Mouse (Mus musculus): ENCODE data around the gene Atxn2. TPM values are rescaled to one million over a fixed set of nuclear protein-coding genes. Genes with fewer than 3 reads are reported as not detected.

Gene Atxn2
- polyA plus RNA-seq, 1 experiment from 2014 or later: 66.8 TPM

DNA sequence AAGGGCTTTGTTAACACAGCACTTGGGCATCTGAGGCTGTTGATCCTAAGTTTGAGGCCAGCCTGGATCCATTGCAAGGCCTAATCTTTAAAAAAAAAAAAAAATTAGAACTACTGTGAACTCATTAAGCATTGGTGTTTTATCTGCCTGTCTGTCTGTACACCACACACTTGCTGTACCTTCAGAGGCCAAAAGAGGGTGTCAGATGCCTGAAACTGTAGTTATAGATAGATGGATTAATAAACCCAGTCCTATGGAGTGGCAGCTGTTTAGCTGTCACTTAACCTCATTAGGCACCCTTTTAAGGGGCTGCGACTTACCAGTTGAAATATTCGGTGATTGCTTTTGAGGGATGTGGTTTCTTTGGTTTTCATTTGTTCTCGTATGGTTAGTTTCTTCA is 84.7 kb downstream of the Atxn2 start:
- no peak for DNase-seq (ENCODE audit: low spot score, missing footprints)
- Histone ChIP-seq H3K36me3 (ENCODE audit: control insufficient read depth, insufficient read depth, low read length) (peaks cover 18% of the 10 kb centered on the region), H3K9ac (ENCODE audit: low read length) (no peak overlapping the region), H3K4me1 (ENCODE audit: control insufficient read depth, insufficient read depth, low read length) (no peaks in the 10 kb centered on the region), H3K27ac (ENCODE audit: low read depth, low read length) (no peak overlapping the region), H3K9me3 (ENCODE audit: control insufficient read depth, low read length) (no peaks in the 10 kb centered on the region), H3K27me3 (ENCODE audit: control insufficient read depth, insufficient read depth, low read length) (no peaks in the 10 kb centered on the region), H3K4me3 (ENCODE audit: low read depth, low read length) (no peak overlapping the region), H3K4me2 (no peak overlapping the region)
- 92% methylated on average over 3 of the region's 3 CpGs for WGBS
- no peak for ATAC-seq (ENCODE audit: low FRiP score)

DNA sequence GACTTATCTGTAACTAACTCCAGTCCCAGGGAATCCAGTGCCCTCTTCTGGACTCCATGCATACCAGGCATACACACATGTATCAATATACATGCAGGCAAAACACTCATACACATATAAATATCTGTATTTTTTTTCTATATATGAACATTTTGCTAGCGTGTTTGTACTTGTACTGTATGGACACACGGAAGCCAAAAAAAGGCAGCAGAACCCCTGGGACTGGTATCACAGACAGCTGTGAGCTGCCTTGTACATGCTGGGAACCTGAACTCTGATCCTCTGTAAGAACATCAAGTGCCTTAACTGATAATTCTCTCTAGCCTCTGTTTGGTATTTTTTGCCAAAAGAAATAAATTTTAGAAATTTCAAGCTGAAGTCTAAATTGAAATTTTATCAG is 87.3 kb downstream of the Atxn2 start:
- H3K9me3 ChIP-seq (ENCODE audit: control insufficient read depth, low read length): no peaks in the 10 kb centered on the region
- H3K4me1 ChIP-seq (ENCODE audit: control insufficient read depth, insufficient read depth, low read length): no peaks in the 10 kb centered on the region
- ATAC-seq (ENCODE audit: low FRiP score): no peak
- no peaks in the 10 kb centered on the region for H3K27me3 ChIP-seq (ENCODE audit: control insufficient read depth, insufficient read depth, low read length)
- no peak overlapping the region for H3K4me2 ChIP-seq
- H3K27ac ChIP-seq (ENCODE audit: low read depth, low read length): no peak overlapping the region
- H3K4me3 ChIP-seq (ENCODE audit: low read depth, low read length): no peak overlapping the region
- H3K36me3 ChIP-seq (ENCODE audit: control insufficient read depth, insufficient read depth, low read length): peaks cover 29% of the 10 kb centered on the region
- H3K9ac ChIP-seq (ENCODE audit: low read length): no peak overlapping the region
- WGBS: 98% methylated on average over 2 of the region's 2 CpGs
- no peak for DNase-seq (ENCODE audit: low spot score, missing footprints)

DNA sequence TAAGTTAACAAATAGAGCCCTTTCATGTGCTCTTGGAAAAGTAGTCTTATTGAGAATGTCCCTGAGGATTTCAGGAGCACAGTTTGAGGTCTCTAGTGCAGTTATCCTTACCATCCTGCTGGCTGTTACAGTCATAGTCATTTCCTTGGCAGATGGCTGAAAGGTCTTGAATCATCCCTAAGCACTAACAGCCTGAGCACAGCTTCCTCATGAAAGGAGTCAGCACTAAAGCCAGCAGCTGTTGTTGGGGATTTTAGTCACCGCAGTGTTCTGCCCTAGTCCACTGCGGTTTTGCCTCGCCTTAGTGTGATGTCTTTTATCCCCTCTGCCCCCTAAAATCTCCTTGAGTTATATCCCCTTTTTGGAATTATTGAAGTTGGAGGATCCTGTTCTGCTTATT is 96.0 kb downstream of the Atxn2 start:
- H3K27ac ChIP-seq (ENCODE audit: low read depth, low read length): no peak overlapping the region
- DNase-seq (ENCODE audit: low spot score, missing footprints): no peak

DNA sequence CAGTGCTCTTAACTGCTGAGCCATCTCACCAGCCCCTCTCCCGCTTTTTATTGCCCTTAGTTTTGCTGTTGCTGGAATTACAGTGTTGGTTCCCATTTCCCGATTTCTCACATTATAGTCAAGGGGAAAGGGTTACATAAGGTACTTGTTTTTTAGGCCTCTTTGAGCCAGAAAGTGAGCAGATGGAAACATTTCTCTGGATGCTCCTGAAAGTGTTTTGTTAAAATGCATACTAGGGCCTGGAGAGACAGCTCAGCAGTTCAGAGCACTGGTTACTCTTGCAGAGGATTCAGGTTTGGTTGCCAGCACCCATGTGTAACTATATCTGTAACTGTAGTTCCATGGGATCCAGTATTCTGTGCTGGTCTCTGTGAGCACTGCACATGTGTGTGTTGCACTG is 97.1 kb downstream of the Atxn2 start:
- Histone ChIP-seq H3K36me3 (ENCODE audit: control insufficient read depth, insufficient read depth, low read length) (peaks cover 17% of the 10 kb centered on the region), H3K9ac (ENCODE audit: low read length) (no peak overlapping the region)
- ATAC-seq (ENCODE audit: low FRiP score): no peak

More for the DNA sequence above, 96.0 kb downstream of the Atxn2 start:
- Histone ChIP-seq H3K4me1 (ENCODE audit: control insufficient read depth, insufficient read depth, low read length) (no peaks in the 10 kb centered on the region), H3K9ac (ENCODE audit: low read length) (no peak overlapping the region), H3K4me2 (no peak overlapping the region), H3K27me3 (ENCODE audit: control insufficient read depth, insufficient read depth, low read length) (no peaks in the 10 kb centered on the region), H3K4me3 (ENCODE audit: low read depth, low read length) (no peak overlapping the region), H3K36me3 (ENCODE audit: control insufficient read depth, insufficient read depth, low read length) (peaks cover 22% of the 10 kb centered on the region), H3K9me3 (ENCODE audit: control insufficient read depth, low read length) (no peaks in the 10 kb centered on the region)
- no peak for ATAC-seq (ENCODE audit: low FRiP score)
- WGBS: 84% methylated on average over 3 of the region's 3 CpGs

DNA sequence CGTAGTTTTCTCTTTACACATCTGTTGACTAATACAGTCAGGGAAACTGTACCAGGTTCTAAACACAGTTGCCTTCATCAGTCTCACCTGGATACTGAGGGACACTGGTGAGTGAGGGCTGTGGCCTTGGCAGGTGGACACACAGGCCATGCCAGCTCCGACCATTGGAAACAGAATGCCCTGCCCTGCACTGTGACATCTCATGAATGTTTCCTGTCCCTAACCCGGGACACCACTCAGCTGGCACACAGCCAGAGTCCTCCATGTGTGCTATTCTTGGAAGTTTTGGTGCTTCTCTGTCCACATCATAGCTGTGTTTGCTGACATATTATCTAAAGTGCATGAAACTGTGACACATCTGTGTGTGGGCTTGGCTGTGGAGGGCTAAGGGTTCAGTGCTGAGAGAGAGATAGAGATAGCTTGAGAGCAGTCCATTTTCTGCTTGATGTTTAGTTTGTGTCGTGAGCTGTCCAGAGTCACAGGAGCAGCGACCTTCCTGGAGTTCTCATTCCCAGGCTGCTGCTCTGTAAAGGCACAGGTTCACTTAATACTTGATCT is 98.6 kb downstream of the Atxn2 start:
- Histone ChIP-seq H3K9ac (ENCODE audit: low read length) (no peak overlapping the region), H3K4me1 (ENCODE audit: control insufficient read depth, insufficient read depth, low read length) (no peaks in the 10 kb centered on the region), H3K4me2 (no peak overlapping the region), H3K9me3 (ENCODE audit: control insufficient read depth, low read length) (no peaks in the 10 kb centered on the region), H3K36me3 (ENCODE audit: control insufficient read depth, insufficient read depth, low read length) (peaks cover 14% of the 10 kb centered on the region), H3K27me3 (ENCODE audit: control insufficient read depth, insufficient read depth, low read length) (no peaks in the 10 kb centered on the region), H3K4me3 (ENCODE audit: low read depth, low read length) (no peak overlapping the region), H3K27ac (ENCODE audit: low read depth, low read length) (no peak overlapping the region)
- DNase-seq (ENCODE audit: low spot score, missing footprints): no peak
- 86% methylated on average over 5 of the region's 5 CpGs for WGBS
- no peak for ATAC-seq (ENCODE audit: low FRiP score)

More for the DNA sequence above, 97.1 kb downstream of the Atxn2 start:
- Histone ChIP-seq H3K9me3 (ENCODE audit: control insufficient read depth, low read length) (no peaks in the 10 kb centered on the region), H3K4me2 (no peak overlapping the region), H3K27me3 (ENCODE audit: control insufficient read depth, insufficient read depth, low read length) (no peaks in the 10 kb centered on the region), H3K4me3 (ENCODE audit: low read depth, low read length) (no peak overlapping the region), H3K27ac (ENCODE audit: low read depth, low read length) (no peak overlapping the region), H3K4me1 (ENCODE audit: control insufficient read depth, insufficient read depth, low read length) (no peaks in the 10 kb centered on the region)
- DNase-seq (ENCODE audit: low spot score, missing footprints): no peak
- WGBS: 89% methylated on average over 2 of the region's 2 CpGs

DNA sequence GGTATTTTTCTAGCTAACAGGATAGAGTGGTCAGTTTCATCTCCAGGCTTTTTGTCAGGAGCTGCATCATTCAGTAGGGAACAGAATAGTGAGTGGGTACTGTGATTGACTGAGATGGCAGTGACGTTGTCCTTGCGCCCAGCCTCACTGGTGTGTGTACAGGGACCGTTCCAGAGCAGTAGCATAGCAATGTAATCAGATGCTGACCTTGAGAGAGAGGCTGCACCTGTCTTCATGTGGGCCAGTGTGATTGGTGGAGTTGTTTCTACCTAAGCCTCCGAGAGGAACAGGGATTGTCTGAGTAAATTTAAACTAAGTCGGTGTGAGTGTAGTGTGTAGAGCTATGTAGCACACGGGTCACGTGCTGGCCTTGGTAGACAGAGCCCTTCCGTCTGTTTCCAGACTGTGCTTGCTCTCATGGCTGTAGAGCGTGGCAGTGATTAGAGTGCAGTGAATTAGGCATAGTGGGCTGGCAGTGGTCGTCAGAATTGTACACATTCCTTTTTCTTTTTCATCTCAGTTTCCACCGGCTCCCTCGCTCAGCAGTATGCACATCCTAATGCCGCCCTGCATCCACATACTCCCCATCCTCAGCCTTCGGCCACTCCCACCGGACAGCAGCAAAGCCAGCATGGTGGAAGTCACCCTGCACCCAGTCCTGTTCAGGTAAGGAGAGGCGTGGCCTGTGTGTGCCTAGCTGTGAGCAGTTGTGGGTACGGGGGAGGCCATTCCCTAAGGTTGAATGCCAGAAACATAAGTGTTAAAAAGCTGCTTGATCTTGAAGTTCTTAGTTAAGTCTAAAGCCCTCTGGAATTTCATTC is 99.4 kb downstream of the Atxn2 start:
- Histone ChIP-seq H3K4me2 (no peak overlapping the region), H3K4me3 (ENCODE audit: low read depth, low read length) (no peak overlapping the region), H3K9me3 (ENCODE audit: control insufficient read depth, low read length) (no peaks in the 10 kb centered on the region), H3K9ac (ENCODE audit: low read length) (no peak overlapping the region), H3K36me3 (ENCODE audit: control insufficient read depth, insufficient read depth, low read length) (peaks cover 14% of the 10 kb centered on the region), H3K27me3 (ENCODE audit: control insufficient read depth, insufficient read depth, low read length) (no peaks in the 10 kb centered on the region), H3K4me1 (ENCODE audit: control insufficient read depth, insufficient read depth, low read length) (no peaks in the 10 kb centered on the region), H3K27ac (ENCODE audit: low read depth, low read length) (no peak overlapping the region)
- DNase-seq (ENCODE audit: low spot score, missing footprints) (no peak), ATAC-seq (ENCODE audit: low FRiP score) (no peak)
- 93% methylated on average over 17 of the region's 17 CpGs for WGBS

DNA sequence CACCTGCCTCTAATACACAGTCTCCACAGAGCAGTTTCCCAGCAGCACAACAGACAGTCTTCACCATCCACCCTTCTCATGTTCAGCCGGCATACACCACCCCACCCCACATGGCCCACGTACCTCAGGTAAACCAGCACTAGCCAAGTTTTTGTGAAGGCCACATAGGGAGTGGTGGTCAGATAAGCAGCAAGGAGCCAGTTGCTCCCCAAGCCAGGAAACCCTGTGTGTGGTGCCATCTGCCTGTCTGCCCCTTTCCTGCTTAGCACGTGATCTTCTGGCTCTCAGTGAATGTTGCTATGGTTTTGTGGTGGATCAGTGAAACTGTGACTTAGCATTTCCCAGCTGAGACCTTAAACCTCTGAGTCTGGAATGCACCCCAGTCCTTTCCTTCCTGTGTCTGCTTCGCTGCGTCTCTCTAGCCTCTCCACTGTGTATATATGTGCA is 100.4 kb downstream of the Atxn2 start:
- no peak for ATAC-seq (ENCODE audit: low FRiP score)
- Histone ChIP-seq H3K9me3 (ENCODE audit: control insufficient read depth, low read length) (no peaks in the 10 kb centered on the region), H3K36me3 (ENCODE audit: control insufficient read depth, insufficient read depth, low read length) (peaks cover 21% of the 10 kb centered on the region), H3K27ac (ENCODE audit: low read depth, low read length) (no peak overlapping the region), H3K4me3 (ENCODE audit: low read depth, low read length) (no peak overlapping the region), H3K4me2 (no peak overlapping the region), H3K9ac (ENCODE audit: low read length) (no peak overlapping the region), H3K4me1 (ENCODE audit: control insufficient read depth, insufficient read depth, low read length) (no peaks in the 10 kb centered on the region), H3K27me3 (ENCODE audit: control insufficient read depth, insufficient read depth, low read length) (no peaks in the 10 kb centered on the region)
- WGBS: 95% methylated on average over 5 of the region's 5 CpGs
- no peak for DNase-seq (ENCODE audit: low spot score, missing footprints)

DNA sequence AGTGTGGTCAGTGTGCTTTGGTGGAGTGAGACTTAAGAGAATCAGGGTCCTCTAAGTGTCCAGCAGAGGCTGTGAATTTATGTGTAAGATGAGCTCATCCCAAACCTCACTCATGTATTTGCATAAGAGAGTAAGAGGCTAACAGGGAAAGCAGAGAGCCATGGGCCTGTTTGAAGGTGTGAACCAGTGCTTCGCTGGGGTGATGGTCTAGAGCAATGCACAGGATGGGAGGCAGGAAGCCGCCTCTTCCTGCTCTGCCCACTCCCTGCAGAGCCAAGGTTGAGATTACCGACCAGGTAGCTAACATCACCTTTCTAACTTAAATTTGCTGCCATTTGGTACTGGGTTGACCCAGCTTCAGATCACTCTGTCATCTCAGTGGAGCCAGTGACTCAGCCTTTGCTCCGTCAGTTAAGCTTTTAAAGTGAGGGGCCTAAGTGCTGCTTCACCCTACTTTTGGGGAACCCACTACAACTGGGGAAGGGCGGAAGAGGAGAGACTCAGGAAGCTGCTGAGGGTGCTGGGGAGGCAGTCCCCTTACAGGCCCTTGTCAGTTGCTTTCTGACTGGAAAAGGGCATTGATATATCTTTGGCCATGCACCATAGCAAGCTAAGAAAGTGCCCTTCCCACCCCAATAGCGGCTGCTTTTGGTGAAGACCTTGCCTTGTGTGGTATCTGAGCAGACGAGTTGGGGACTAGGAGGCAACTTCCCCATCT is 101.5 kb downstream of the Atxn2 start:
- H3K36me3 ChIP-seq (ENCODE audit: control insufficient read depth, insufficient read depth, low read length): peaks cover 26% of the 10 kb centered on the region
- WGBS: 92% methylated on average over 7 of the region's 7 CpGs
- no peak overlapping the region for H3K4me2 ChIP-seq
- H3K9ac ChIP-seq (ENCODE audit: low read length): no peak overlapping the region
- no peaks in the 10 kb centered on the region for H3K9me3 ChIP-seq (ENCODE audit: control insufficient read depth, low read length)
- no peak overlapping the region for H3K27ac ChIP-seq (ENCODE audit: low read depth, low read length)
- H3K4me3 ChIP-seq (ENCODE audit: low read depth, low read length): no peak overlapping the region
- no peaks in the 10 kb centered on the region for H3K27me3 ChIP-seq (ENCODE audit: control insufficient read depth, insufficient read depth, low read length)
- no peaks in the 10 kb centered on the region for H3K4me1 ChIP-seq (ENCODE audit: control insufficient read depth, insufficient read depth, low read length)
- DNase-seq (ENCODE audit: low spot score, missing footprints) (no peak), ATAC-seq (ENCODE audit: low FRiP score) (no peak)

DNA sequence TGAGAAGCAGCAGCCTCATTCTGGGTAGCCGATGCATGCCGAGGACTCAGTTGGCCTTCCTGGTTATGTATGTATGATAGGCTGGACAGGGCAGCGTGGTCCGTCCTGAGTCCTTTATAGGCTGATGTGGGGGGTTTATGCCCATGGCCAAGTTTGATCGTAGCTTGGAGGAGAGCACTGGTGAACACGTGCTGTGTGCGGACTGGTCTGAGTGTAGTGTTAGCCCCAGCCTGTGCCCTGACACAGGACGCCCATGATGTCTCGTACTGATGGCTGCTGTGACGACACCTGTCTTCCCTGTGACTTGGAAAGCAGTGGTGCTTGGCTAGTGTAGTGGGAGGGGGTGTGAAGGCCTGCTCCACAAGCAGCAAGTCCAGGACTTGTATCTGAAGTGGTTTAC is 102.6 kb downstream of the Atxn2 start:
- Histone ChIP-seq H3K4me2 (no peak overlapping the region), H3K4me3 (ENCODE audit: low read depth, low read length) (no peak overlapping the region), H3K9ac (ENCODE audit: low read length) (no peak overlapping the region), H3K27ac (ENCODE audit: low read depth, low read length) (no peak overlapping the region), H3K27me3 (ENCODE audit: control insufficient read depth, insufficient read depth, low read length) (no peaks in the 10 kb centered on the region), H3K36me3 (ENCODE audit: control insufficient read depth, insufficient read depth, low read length) (peaks cover 33% of the 10 kb centered on the region), H3K4me1 (ENCODE audit: control insufficient read depth, insufficient read depth, low read length) (no peaks in the 10 kb centered on the region), H3K9me3 (ENCODE audit: control insufficient read depth, low read length) (no peaks in the 10 kb centered on the region)
- ATAC-seq (ENCODE audit: low FRiP score): no peak
- 93% methylated on average over 10 of the region's 10 CpGs for WGBS
- DNase-seq (ENCODE audit: low spot score, missing footprints): no peak
